Mouse (Mus musculus) heart, postnatal 0 days (tissue): Measurements from ENCODE around the gene Crybg3.

ENCODE experiments used
- CTCF ChIP-seq: IDR thresholded peaks from 2 replicates; pipeline ENCODE4 v1.5.1; 2016; ENCODE audit warnings: antibody characterized with exemption, control low read depth, low read depth
- EP300 ChIP-seq: IDR thresholded peaks from 2 replicates; pipeline ENCODE4 v1.6.1; 2016; ENCODE audit warnings: antibody characterized with exemption, low read depth

DNA sequence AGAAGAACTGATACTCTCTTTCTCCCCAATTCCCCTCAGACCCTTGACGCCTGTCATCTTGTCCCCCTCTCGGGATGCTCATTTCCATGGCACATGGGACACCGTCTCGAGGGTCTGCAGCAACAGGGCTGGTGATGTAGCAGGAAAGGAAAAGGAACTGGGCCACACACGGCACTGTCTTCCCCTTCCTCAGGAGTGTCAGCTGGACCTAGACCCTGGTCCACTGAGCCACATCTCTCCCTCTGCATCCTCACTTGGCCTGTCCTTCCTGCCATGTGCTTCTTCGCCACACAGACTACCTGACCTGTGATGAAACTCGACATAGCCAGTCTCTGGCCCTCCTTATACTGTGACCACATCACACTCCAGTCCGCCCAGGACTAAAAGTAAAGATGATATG is 13.9 kb downstream of the Crybg3 start:
- TF ChIP-seq CTCF (no peak), EP300 (no peak)
